Mouse (Mus musculus) limb, embryonic 14.5 days (tissue): ENCODE measurements around the gene Fndc8. TPM values are rescaled to one million over a fixed set of nuclear protein-coding genes. Genes with fewer than 3 reads are reported as not detected.

Source experiments
- ATAC-seq: fragments of 200-750 bp; cut with Nextera tagmentation; 2 replicates; pipeline ENCODE4 v1.8.0; 2017; ENCODE audit warnings: low read depth, moderate number of reproducible peaks, moderate TSS enrichment; ENCODE audit not compliant: low FRiP score
- DNase-seq: peaks from one replicate; pipeline ENCODE4 v3.0.0-alpha.2; 2015; ENCODE audit warnings: low spot score
- H3K27ac ChIP-seq: fragments of 300-500 bp; sonication (generic); replicated peaks from 2 replicates; pipeline ENCODE4 v1.5.1; 2014; ENCODE audit warnings: low read depth, mild to moderate bottlenecking, low read length, moderate library complexity, mixed read lengths
- H3K27me3 ChIP-seq: fragments of 300-500 bp; sonication (generic); 2 replicates; pipeline ENCODE4 v1.6.1; 2014; ENCODE audit warnings: low read length, mixed read lengths; ENCODE audit not compliant: control insufficient read depth, insufficient read depth
- H3K36me3 ChIP-seq: fragments of 300-500 bp; sonication (generic); 2 replicates; pipeline ENCODE4 v1.6.1; 2014; ENCODE audit warnings: mild to moderate bottlenecking, low read length, moderate library complexity, mixed read lengths; ENCODE audit not compliant: control insufficient read depth, insufficient read depth
- H3K4me1 ChIP-seq: fragments of 300-500 bp; sonication (generic); 2 replicates; pipeline ENCODE4 v1.6.1; 2014; ENCODE audit warnings: antibody characterized with exemption, low read length, mixed read lengths; ENCODE audit not compliant: control insufficient read depth, insufficient read depth
- H3K4me2 ChIP-seq: fragments of 300-500 bp; sonication (generic); replicated peaks from 2 replicates; pipeline ENCODE4 v1.6.1; 2014; ENCODE audit warnings: low read depth, mild to moderate bottlenecking, low read length, moderate library complexity; ENCODE audit not compliant: severe bottlenecking
- H3K4me3 ChIP-seq: fragments of 300-500 bp; sonication (generic); replicated peaks from 2 replicates; pipeline ENCODE4 v1.5.1; 2014; ENCODE audit warnings: low read length
- H3K9ac ChIP-seq: fragments of 300-500 bp; sonication (generic); 2 replicates; pipeline ENCODE4 v1.6.1; 2014; ENCODE audit warnings: mild to moderate bottlenecking, low read depth, low read length, moderate library complexity; ENCODE audit not compliant: severe bottlenecking
- H3K9me3 ChIP-seq: fragments of 300-500 bp; sonication (generic); 2 replicates; pipeline ENCODE4 v1.6.1; 2016; ENCODE audit warnings: low read length; ENCODE audit not compliant: control insufficient read depth
- POLR2A ChIP-seq: fragments of 200-500 bp; IDR thresholded peaks from 2 replicates; pipeline ENCODE4 v1.8.0; 2012; ENCODE audit warnings: inconsistent platforms, mild to moderate bottlenecking, moderate library complexity, borderline replicate concordance; ENCODE audit not compliant: insufficient read depth, insufficient read length; ENCODE audit errors: extremely low read depth
- WGBS: fragments of 180-500 bp; shearing (Covaris S2); extraction: QIAGEN DNeasy Blood & Tissue Kit; methylation state at CpG from one replicate; pipeline ENCODE4 v1.1.7; 2014; 5-methylcytosine and 5-hydroxymethylcytosine counted together
- polyA plus RNA-seq, 2 experiments: library from polyadenylated mRNA; depleted of rRNA in 1 of 2; stranded (reverse) in 1 of 2; unstranded in 1 of 2; fragments of >200 nt; fragmentation: Nextera tagmentation in 1 of 2; extraction: Ambion mirVana in 1 of 2; gene quantifications; 2 replicates each; pipeline versions ENCODE4 v1.2.1 to v1.2.3; 2012 to 2014

Fndc8 gene
- polyA plus RNA-seq, 2 experiments, result 0.10 to 0.25 TPM

DNA sequence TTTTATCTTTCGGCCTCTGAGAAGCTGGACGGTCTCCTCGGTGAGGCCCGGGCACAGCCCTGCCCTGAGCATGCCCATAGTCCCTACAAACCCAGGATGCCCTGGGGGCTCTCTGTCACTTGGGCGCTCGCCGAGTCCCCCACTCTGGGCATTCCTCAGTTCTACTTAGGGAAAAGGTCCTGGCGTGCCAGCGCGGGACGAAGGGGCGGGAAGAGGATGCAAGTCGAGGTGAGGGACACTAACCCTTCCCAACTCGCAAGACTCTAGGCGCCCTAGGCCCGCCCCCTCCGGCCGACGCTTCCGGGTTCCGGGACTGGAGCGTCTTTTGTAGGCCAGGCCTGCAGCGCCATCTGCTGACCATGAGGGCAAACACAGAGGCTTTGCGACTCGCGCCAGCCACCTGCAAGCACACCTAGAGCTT is 1.6 kb upstream of the Fndc8 start, which contains the start of gene Rad51d:
Gene Rad51d, minus strand, starts transcription at position 273 of the 421 bp plus-strand sequence.
- peaks cover 6% of the 10 kb centered on the region; the same call in 1 of the 2 replicates for H3K4me1 ChIP-seq
- peak within 1 kb of the TSS; percentile 73 for H3K9ac ChIP-seq
- 0 out of 2 replicates have a peak within 1 kb of the TSS, but pooled peaks have one; percentile 13 for H3K27ac ChIP-seq
- DNase-seq (peak; percentile 92), ATAC-seq (peak; percentile 90)
- H3K4me2 ChIP-seq, result peak within 1 kb of the TSS; percentile 91
- peak within 1 kb of the TSS; percentile 67 for H3K4me3 ChIP-seq
- no peaks in the 10 kb centered on the region for H3K36me3 ChIP-seq
- no peaks in the 10 kb centered on the region for H3K9me3 ChIP-seq
- 0% methylated on average over 18 of the region's 26 CpGs for WGBS
- no peaks in the 10 kb centered on the region for H3K27me3 ChIP-seq
- TF ChIP-seq POLR2A, result 0 out of 2 replicates have a peak, but pooled peaks have one; percentile 16

DNA sequence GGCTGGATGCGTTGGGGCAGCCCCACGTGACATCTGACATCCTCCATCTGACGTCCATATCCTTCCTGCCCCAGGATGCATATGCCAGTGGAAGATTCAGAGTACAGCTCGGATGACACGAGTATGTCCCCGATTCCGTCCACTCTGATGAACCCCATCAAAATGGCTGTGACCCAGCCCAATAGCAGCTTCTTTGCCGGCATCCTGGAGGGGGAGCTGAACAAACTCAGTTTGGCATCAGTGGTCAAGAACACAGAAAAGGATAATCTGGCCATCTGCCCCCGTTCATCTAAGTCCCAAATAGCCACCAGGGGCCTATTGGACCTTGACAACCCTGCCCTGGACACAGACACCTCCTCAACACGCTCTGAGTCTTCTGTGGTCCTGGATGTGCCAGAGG is 5.6 kb downstream of the Fndc8 start:
- no peak overlapping the region for H3K9ac ChIP-seq
- H3K27ac ChIP-seq, result no peak overlapping the region
- H3K4me3 ChIP-seq, result no peak overlapping the region
- H3K36me3 ChIP-seq, result peaks cover 25% of the 10 kb centered on the region
- no peaks in the 10 kb centered on the region for H3K27me3 ChIP-seq
- H3K9me3 ChIP-seq, result no peaks in the 10 kb centered on the region
- no peak for TF ChIP-seq POLR2A
- DNase-seq (no peak), ATAC-seq (no peak)
- 90% methylated on average over 10 of the region's 10 CpGs for WGBS
- no peaks in the 10 kb centered on the region for H3K4me1 ChIP-seq
- no peak overlapping the region for H3K4me2 ChIP-seq

DNA sequence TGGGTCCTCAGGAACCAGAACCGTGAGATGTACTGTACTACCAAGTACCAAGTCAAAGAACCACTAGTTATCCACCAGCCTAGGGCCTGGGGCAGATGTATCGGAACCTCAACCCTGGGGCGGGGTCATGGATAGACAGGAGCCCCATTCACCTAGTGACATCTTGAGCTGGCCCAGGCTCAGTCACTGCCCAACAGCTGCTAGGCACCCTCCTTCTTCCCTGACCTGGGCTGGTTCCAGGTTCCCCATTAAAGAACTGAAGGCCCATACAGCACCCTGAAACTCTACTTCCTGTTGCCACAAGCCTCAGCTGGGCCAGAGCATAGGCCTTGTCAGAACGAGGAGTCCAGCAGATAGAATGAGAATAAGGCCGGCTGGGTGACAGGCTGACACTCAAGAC is 7.8 kb downstream of the Fndc8 start:
- Histone ChIP-seq H3K4me1 (no peaks in the 10 kb centered on the region), H3K4me2 (no peak overlapping the region), H3K9ac (no peak overlapping the region), H3K27me3 (no peaks in the 10 kb centered on the region), H3K36me3 (peaks cover 47% of the 10 kb centered on the region), H3K27ac (no peak overlapping the region), H3K4me3 (no peak overlapping the region), H3K9me3 (no peaks in the 10 kb centered on the region)
- ATAC-seq, result no peak
- WGBS, result 95% methylated on average over 5 of the region's 5 CpGs
- no peak for TF ChIP-seq POLR2A
- no peak for DNase-seq

DNA sequence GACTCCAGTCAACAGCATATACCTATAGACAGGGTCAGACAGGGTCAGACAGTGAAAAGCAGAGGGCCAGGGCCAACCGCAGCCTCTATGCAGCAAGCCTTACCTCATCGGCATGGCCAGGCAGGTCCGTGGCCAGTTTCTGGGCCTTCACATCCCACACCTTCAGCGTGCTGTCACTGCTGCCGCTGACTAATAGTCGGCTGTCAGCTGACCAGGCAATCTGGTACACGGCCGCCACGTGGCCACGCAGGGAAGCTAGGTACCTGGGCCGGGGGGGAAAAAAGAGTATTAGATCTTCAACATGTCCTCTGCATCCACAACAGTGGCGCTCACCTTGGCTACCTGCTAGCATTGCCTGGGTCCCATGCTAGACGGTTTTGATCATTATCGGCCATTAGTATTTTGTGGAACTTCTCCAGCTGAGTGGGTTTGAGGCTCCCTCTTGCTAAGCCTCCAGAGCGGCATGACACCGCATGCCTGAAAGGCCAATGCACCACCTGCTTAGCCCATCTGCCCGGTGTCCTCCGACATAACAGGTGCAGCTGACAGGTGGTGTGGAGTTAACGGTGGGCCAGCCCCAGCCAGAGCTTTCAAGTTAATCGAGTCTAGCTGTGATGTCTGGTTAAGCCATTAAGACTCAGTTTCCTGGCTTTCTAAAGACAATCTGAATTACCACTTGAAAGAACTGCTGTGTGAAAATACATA is 9.8 kb downstream of the Fndc8 start:
- ATAC-seq (no peak), DNase-seq (no peak)
- 86% methylated on average over 20 of the region's 20 CpGs for WGBS
- H3K4me3 ChIP-seq, result no peak overlapping the region
- H3K4me2 ChIP-seq, result no peak overlapping the region
- peaks cover 60% of the 10 kb centered on the region for H3K36me3 ChIP-seq
- H3K27me3 ChIP-seq, result no peaks in the 10 kb centered on the region
- no peak for TF ChIP-seq POLR2A
- H3K27ac ChIP-seq, result no peak overlapping the region
- H3K9me3 ChIP-seq, result no peaks in the 10 kb centered on the region
- H3K9ac ChIP-seq, result no peak overlapping the region
- no peaks in the 10 kb centered on the region for H3K4me1 ChIP-seq

DNA sequence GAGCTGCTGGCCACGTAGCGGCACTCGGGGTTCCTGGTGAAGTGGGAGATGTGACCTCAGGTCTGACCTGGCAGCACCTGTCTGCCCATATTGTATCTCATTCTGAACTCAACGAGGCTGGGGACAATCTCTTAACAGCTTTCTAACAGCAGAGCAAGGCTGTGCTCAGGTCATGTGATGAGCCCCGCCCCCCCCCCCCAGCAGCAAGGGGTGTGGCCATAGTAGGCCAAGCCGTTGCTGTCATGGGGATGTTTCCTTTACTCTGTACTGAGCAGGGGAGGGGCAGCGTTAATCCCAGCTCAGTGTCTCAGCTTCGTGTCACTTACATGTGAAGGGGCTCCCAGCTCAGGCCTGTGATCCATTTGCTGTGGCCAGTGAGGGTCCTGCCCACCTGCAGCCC is 13.0 kb downstream of the Fndc8 start:
- Histone ChIP-seq H3K4me3 (no peak overlapping the region), H3K27ac (no peak overlapping the region), H3K27me3 (no peaks in the 10 kb centered on the region), H3K36me3 (peaks cover 60% of the 10 kb centered on the region), H3K4me2 (no peak overlapping the region), H3K4me1 (peaks cover 6% of the 10 kb centered on the region), H3K9ac (no peak overlapping the region), H3K9me3 (no peaks in the 10 kb centered on the region)
- TF ChIP-seq POLR2A, result no peak
- WGBS, result 72% methylated on average over 8 of the region's 8 CpGs
- DNase-seq (no peak), ATAC-seq (no peak)
